Mouse (Mus musculus) MEL (cell line): ENCODE data around the gene Vmn1r205.
"Not testable (repeated sequence)": the region's sequence is repeated elsewhere in the genome, so short reads cannot be mapped to it uniquely, and the experiment has no call there.

Experiments
- CHD2 ChIP-seq: IDR thresholded peaks from 2 replicates; pipeline ENCODE4 v1.6.1; 2011; ENCODE audit warnings: low read length, improper control_type of control experiment
- CTCF ChIP-seq, 3 experiments: IDR thresholded peaks in 2 of 3; conservative IDR thresholded peaks in 1 of 3; 2 replicates each; pipeline ENCODE4 v1.5.1; 2011 to 2012; ENCODE audit warnings: low read length in 3 of 3, low read depth in 2 of 3, mild to moderate bottlenecking in 2 of 3, improper control_type of control experiment in 1 of 3, inconsistent platforms in 1 of 3, mixed read lengths in 1 of 3, moderate library complexity in 1 of 3; ENCODE audit not compliant: control insufficient read depth in 1 of 3, insufficient read depth in 1 of 3, poor library complexity in 1 of 3, severe bottlenecking in 1 of 3
- E2F4 ChIP-seq: IDR thresholded peaks from 2 replicates; pipeline ENCODE4 v1.6.1; 2011; ENCODE audit warnings: low read depth, low read length, improper control_type of control experiment, borderline replicate concordance
- EP300 ChIP-seq, 2 experiments: IDR thresholded peaks; 2 replicates each; pipeline ENCODE4 v1.6.1; 2011; ENCODE audit warnings: improper control_type of control experiment in 2 of 2, low read length in 2 of 2, low read depth in 1 of 2, mild to moderate bottlenecking in 1 of 2
- MAX ChIP-seq: IDR thresholded peaks from 2 replicates; pipeline ENCODE4 v1.6.1; 2011; ENCODE audit warnings: low read length, improper control_type of control experiment
- NRF1 ChIP-seq: IDR thresholded peaks from 2 replicates; pipeline ENCODE4 v1.6.1; 2014; ENCODE audit warnings: low read depth, mild to moderate bottlenecking, inconsistent platforms, low read length, improper control_type of control experiment, moderate library complexity; ENCODE audit not compliant: poor library complexity, insufficient read depth, severe bottlenecking
- POLR2A ChIP-seq, 2 experiments: IDR thresholded peaks; 2 replicates each; pipeline ENCODE4 v1.6.1; 2011 to 2012; ENCODE audit warnings: low read length in 2 of 2, mild to moderate bottlenecking in 2 of 2, control low read depth in 1 of 2, improper control_type of control experiment in 1 of 2, low read depth in 1 of 2, moderate library complexity in 1 of 2; ENCODE audit not compliant: control insufficient read depth in 1 of 2, insufficient read depth in 1 of 2, poor library complexity in 1 of 2
- TAL1 ChIP-seq: IDR thresholded peaks from 2 replicates; pipeline ENCODE4 v1.6.1; 2012; ENCODE audit warnings: mild to moderate bottlenecking, inconsistent platforms, low read length, moderate library complexity, mixed read lengths

- not testable (repeated sequence) for TF ChIP-seq EP300 (IDR thresholded peaks at IDR 0.05; ENCODE audit: low read depth in 1 of 2, low read length in 2 of 2); CHD2; CTCF (IDR thresholded peaks at IDR 0.05 in 2 of 3, conservative IDR thresholded peaks at IDR 0.05 in 1 of 3; ENCODE audit: control insufficient read depth in 1 of 3, insufficient read depth in 1 of 3, low read depth in 2 of 3, low read length in 3 of 3, poor library complexity in 1 of 3, severe bottlenecking in 1 of 3); TAL1; NRF1; MAX; E2F4; POLR2A (IDR thresholded peaks at IDR 0.05; ENCODE audit: control insufficient read depth in 1 of 2, insufficient read depth in 1 of 2, low read depth in 1 of 2, low read length in 2 of 2, poor library complexity in 1 of 2)
These were observed 39.9 kb downstream of the Vmn1r205 start, which contains the start of gene Vmn1r204 for GRCm38 (mm10) chr13:22552898-22553297.
